Mouse (Mus musculus) activated CD4-positive, CD25-positive, alpha-beta regulatory T cell, adult 9 weeks (primary cell): ENCODE data around the gene Atp8b5. TPM values are rescaled to one million over a fixed set of nuclear protein-coding genes. Genes with fewer than 3 reads are reported as not detected.

ENCODE experiments used
- polyA plus RNA-seq: library from polyadenylated mRNA; unstranded; fragments of 100-300 nt; shearing (Covaris generic); gene quantifications from one replicate; pipeline ENCODE4 v1.2.1, GENCODE M21; 2017

Gene Atp8b5
- polyA plus RNA-seq = 0.07 TPM

DNA sequence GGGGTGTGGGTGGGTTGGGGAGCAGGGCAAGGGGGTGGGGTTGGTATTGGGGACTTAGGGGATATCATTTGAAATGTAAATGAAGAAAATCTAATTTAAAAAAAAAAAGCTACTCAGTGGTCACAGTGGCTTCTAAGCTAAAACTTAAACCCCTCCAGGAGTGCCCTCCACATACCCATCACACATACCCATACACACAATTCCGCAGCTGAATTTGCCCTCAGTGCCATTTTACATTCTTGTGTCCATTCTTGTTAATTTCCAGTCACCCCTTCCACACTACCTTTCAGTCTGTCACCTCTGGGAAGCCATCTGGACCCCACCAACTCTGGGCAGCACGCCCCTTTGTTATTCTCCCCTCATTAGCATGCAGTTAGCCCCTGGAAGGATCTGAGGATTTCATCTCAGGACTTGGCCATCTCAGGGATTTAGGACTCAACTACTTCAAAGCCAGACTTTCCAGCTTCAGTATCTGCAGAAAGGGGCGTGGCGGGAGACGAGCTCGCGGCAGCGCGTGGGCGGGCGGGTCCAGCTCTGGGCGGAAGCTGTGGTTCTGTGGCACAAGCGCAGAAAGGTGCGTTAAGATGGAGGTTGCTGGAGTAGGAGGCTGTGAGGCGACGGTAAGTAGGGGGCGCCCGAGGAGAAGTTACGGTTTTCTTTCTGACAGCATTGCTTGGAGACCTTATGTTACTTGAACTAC is at the start of gene Atp8b5:
Gene Atp8b5, plus strand, starts transcription at position 537 of the 700 bp plus-strand sequence.

GRCm38 (mm10) chr4:43381408-43382154 is 114.6 kb downstream of the Atp8b5 start, which contains the start of gene Rusc2:
Gene Rusc2 (plus strand): TSS chr4:43381979.

Other genes starting within 250 kb of the Atp8b5 start
- gene Pigo, start 241.3 kb upstream of the Atp8b5 start, polyA plus RNA-seq = 45.9 TPM
- 171 TPM for gene Stoml2, start 235.4 kb upstream of the Atp8b5 start, polyA plus RNA-seq
- 12.3 TPM for gene Fam214b, start 220.9 kb upstream of the Atp8b5 start, polyA plus RNA-seq
- gene Unc13b, start 208.2 kb upstream of the Atp8b5 start, polyA plus RNA-seq = 0.48 TPM
- not detected for gene Rusc2, start 114.8 kb downstream of the Atp8b5 start, polyA plus RNA-seq
- not detected for gene Fam166b, start 162.0 kb downstream of the Atp8b5 start, polyA plus RNA-seq
- 0.48 TPM for gene Tesk1, start 174.8 kb downstream of the Atp8b5 start, polyA plus RNA-seq
- gene Cd72, start 187.5 kb downstream of the Atp8b5 start, polyA plus RNA-seq = 54.1 TPM
- 146 TPM for gene Sit1, start 216.6 kb downstream of the Atp8b5 start, polyA plus RNA-seq
- gene Ccdc107, start 225.7 kb downstream of the Atp8b5 start, polyA plus RNA-seq = 75.3 TPM
- 4.9 TPM for gene Arhgef39, start 232.5 kb downstream of the Atp8b5 start, polyA plus RNA-seq
- gene Car9, start 239.8 kb downstream of the Atp8b5 start, polyA plus RNA-seq = 0.90 TPM